Comparison of ENCODE assay signal across 16 mouse cellular contexts in the genomic region with DNA sequence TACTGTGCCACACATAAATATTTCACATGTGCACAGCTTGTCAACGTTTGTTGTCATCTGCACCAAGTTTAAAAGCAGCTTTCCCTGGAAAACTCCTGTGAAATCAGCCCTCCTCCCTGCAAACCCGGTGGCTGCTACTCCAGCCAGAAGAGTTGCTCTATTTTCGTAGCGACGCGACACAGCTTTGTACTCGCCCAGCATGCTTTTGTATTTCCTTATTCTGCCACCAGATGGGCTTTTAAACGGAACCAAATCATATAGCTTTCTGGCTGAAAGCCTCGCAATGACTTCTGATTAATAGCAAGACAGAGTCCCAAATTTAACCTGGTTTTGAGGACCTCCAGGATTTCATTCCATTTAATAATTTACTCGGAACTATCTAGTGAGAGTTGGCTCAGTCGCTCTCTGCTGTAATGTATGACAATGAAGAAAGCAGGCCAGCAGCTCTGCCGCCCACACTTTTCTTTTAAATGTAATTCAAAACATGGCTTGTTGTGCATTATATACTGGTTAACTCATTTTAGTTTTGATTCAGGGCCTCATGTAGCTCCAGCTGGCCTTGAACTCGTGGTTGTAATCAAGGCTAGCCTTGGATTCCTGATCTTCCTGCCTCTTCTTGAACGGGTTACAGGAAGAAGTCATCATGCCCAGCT. TPM values are rescaled to one million over a fixed set of nuclear protein-coding genes. Genes with fewer than 3 reads are reported as not detected.
DNase-seq lines count a peak whose midpoint lies in the region; ATAC-seq and TF ChIP-seq lines count a peak whose summit lies in the region.
"Had no signal": no experiment of that assay in that cellular context is flagged by ENCODE, and none has a peak within 500 bp of the region (broad histone marks: within the 10 kb centered on the region; RNA-seq: fewer than 3 reads in every experiment).

No protein-coding gene starts in this region.

- no peaks in the 10 kb centered on the region for H3K4me1 ChIP-seq in embryonic facial prominence, embryonic 14.5 days (ENCODE audit: control insufficient read depth, insufficient read depth, low read length)
- no peaks in the 10 kb centered on the region for H3K4me1 ChIP-seq in embryonic facial prominence, embryonic 10.5 days
- no peaks in the 10 kb centered on the region for H3K4me1 ChIP-seq in lung, embryonic 14.5 days (ENCODE audit: insufficient read depth)
- no peaks in the 10 kb centered on the region for H3K4me1 ChIP-seq in heart, embryonic 10.5 days
- H3K4me1 ChIP-seq: liver, embryonic 15.5 days had no signal

- peak; percentile 12; the same call in 1 of the 2 replicates for TF ChIP-seq CTCF in lung, embryonic 14.5 days (IDR thresholded peaks at IDR 0.05; ENCODE audit: low read depth)

- H3K36me3 ChIP-seq in embryonic facial prominence, embryonic 14.5 days (ENCODE audit: control insufficient read depth, insufficient read depth, low read length) = no peaks in the 10 kb centered on the region
- H3K36me3 ChIP-seq in embryonic facial prominence, embryonic 10.5 days (replicated peaks) = no peaks in the 10 kb centered on the region
- H3K36me3 ChIP-seq in lung, embryonic 14.5 days (ENCODE audit: insufficient read depth) = no peaks in the 10 kb centered on the region
- no peaks in the 10 kb centered on the region for H3K36me3 ChIP-seq in heart, embryonic 10.5 days
- H3K36me3 ChIP-seq: liver, embryonic 15.5 days had no signal

- 0 out of 2 replicates have a peak overlapping the region, but pooled peaks have one; percentile 5 for H3K4me2 ChIP-seq in embryonic facial prominence, embryonic 14.5 days (ENCODE audit: low read depth, low read length)
- H3K4me2 ChIP-seq in lung, embryonic 14.5 days = no peak overlapping the region
- H3K4me2 ChIP-seq: liver, embryonic 15.5 days had no signal

- WGBS in embryonic facial prominence, embryonic 14.5 days = 55% methylated on average over 14 of the region's 14 CpGs
- 72% methylated on average over 14 of the region's 14 CpGs for WGBS in embryonic facial prominence, embryonic 10.5 days
- 61% methylated on average over 14 of the region's 14 CpGs for WGBS in lung, embryonic 14.5 days
- WGBS in heart, embryonic 10.5 days = 75% methylated on average over 14 of the region's 14 CpGs

- no peak overlapping the region for H3K4me3 ChIP-seq in embryonic facial prominence, embryonic 14.5 days (ENCODE audit: low read depth, low read length)
- H3K4me3 ChIP-seq in embryonic facial prominence, embryonic 10.5 days = no peak overlapping the region
- H3K4me3 ChIP-seq in lung, embryonic 14.5 days (ENCODE audit: low read depth, low read length) = no peak overlapping the region
- no peak overlapping the region for H3K4me3 ChIP-seq in heart, embryonic 10.5 days
- H3K4me3 ChIP-seq: liver, embryonic 15.5 days had no signal

- H3K27ac ChIP-seq in embryonic facial prominence, embryonic 14.5 days (replicated peaks; ENCODE audit: low read depth, low read length) = no peak overlapping the region
- no peak overlapping the region for H3K27ac ChIP-seq in embryonic facial prominence, embryonic 10.5 days (replicated peaks)
- H3K27ac ChIP-seq in lung, embryonic 14.5 days (ENCODE audit: low read depth) = no peak overlapping the region
- no peak overlapping the region for H3K27ac ChIP-seq in heart, embryonic 10.5 days
- H3K27ac ChIP-seq: liver, embryonic 15.5 days had no signal

- peak; percentile 13 for DNase-seq in embryonic facial prominence, embryonic 14.5 days (ENCODE audit: low spot score)
- DNase-seq in embryonic facial prominence, embryonic 10.5 days (ENCODE audit: low spot score) = no peak
- peak; percentile 4 for DNase-seq in lung, embryonic 14.5 days
- DNase-seq in lung, postnatal 14 days = no peak
- DNase-seq in frontal cortex, adult 2 months (ENCODE audit: extremely low spot score in 1 of 2, low spot score in 1 of 2) = peak; percentile 40 to 59
- DNase-seq in right cerebral cortex, postnatal 25 days = peak; percentile 46
- DNase-seq in heart, embryonic 10.5 days (ENCODE audit: low spot score) = no peak
- DNase-seq: adrenal gland, adult 2 months; heart, adult 18-20 months; thymus, postnatal 36 days had no signal

- no peak overlapping the region for H3K9ac ChIP-seq in embryonic facial prominence, embryonic 14.5 days (ENCODE audit: low read depth, low read length)
- H3K9ac ChIP-seq in lung, embryonic 14.5 days = no peak overlapping the region
- H3K9ac ChIP-seq: liver, embryonic 15.5 days had no signal

- H3K27me3 ChIP-seq in embryonic facial prominence, embryonic 14.5 days (replicated peaks; ENCODE audit: control insufficient read depth, insufficient read depth, low read length) = no peaks in the 10 kb centered on the region
- H3K27me3 ChIP-seq in embryonic facial prominence, embryonic 10.5 days (replicated peaks; ENCODE audit: low read depth, poor library complexity, severe bottlenecking) = no peaks in the 10 kb centered on the region
- no peaks in the 10 kb centered on the region for H3K27me3 ChIP-seq in lung, embryonic 14.5 days (ENCODE audit: insufficient read depth, low read length)
- no peaks in the 10 kb centered on the region for H3K27me3 ChIP-seq in heart, embryonic 10.5 days (ENCODE audit: insufficient read depth, poor library complexity, severe bottlenecking)
- H3K27me3 ChIP-seq: liver, embryonic 15.5 days had no signal

- H3K9me3 ChIP-seq in embryonic facial prominence, embryonic 14.5 days (ENCODE audit: control insufficient read depth, low read length) = no peaks in the 10 kb centered on the region
- H3K9me3 ChIP-seq in embryonic facial prominence, embryonic 10.5 days = no peaks in the 10 kb centered on the region
- no peaks in the 10 kb centered on the region for H3K9me3 ChIP-seq in lung, embryonic 14.5 days (ENCODE audit: low read depth, low read length)
- no peaks in the 10 kb centered on the region for H3K9me3 ChIP-seq in heart, embryonic 10.5 days

- ATAC-seq in embryonic facial prominence, embryonic 14.5 days (ENCODE audit: low read depth) = no peak
- ATAC-seq in lung, embryonic 14.5 days (ENCODE audit: insufficient read depth) = no peak
- ATAC-seq in megakaryocyte, adult 5-6 weeks (ENCODE audit: poor library complexity, severe bottlenecking) = no peak

RNA-seq across cellular contexts. Expression of gene BC030870, which starts 29.9 kb away (rescaled TPM):
- polyA plus RNA-seq in embryonic facial prominence, embryonic 14.5 days (2014; fragmentation: Nextera tagmentation; extraction: Ambion mirVana) = 0.13 and 0.15 TPM in 2 replicates
- polyA plus RNA-seq in embryonic facial prominence, embryonic 10.5 days (2016; fragmentation: Nextera tagmentation; extraction: Ambion mirVana) = not detected in 2 replicates
- 1.8 and 2.6 TPM in 2 replicates for polyA plus RNA-seq in lung, embryonic 14.5 days (2014; fragmentation: Nextera tagmentation; extraction: Ambion mirVana)
- polyA plus RNA-seq in frontal cortex, adult 2 months (2012; rRNA removed) = not detected in 2 replicates
- not detected in 2 replicates for total RNA-seq in megakaryocyte, adult 5-6 weeks (2015)
- not detected in 2 replicates for total RNA-seq in megakaryocyte, adult 5-6 weeks (2017)
- polyA plus RNA-seq in heart, embryonic 10.5 days (2016; fragmentation: Nextera tagmentation; extraction: Ambion mirVana) = not detected in 2 replicates
- total RNA-seq: adrenal gland, adult 2 months; left cerebral cortex, adult 8-10 months; megakaryocyte-erythroid progenitor cell, adult 5-6 weeks had no signal
- polyA plus RNA-seq: adrenal gland, adult 2 months; C2C12; liver, embryonic 15.5 days; neural tube, embryonic 14.5 days had no signal

Comparison
In these comparisons a context has a peak if more than half of its experiments do, and no peak if none do; other contexts are left out.
1. DNase-seq: peak in embryonic facial prominence, embryonic 14.5 days (single experiment), lung, embryonic 14.5 days (single experiment), frontal cortex, adult 2 months (2 of 2) and right cerebral cortex, postnatal 25 days (single experiment); none in embryonic facial prominence, embryonic 10.5 days (single experiment), lung, postnatal 14 days (single experiment) and heart, embryonic 10.5 days (single experiment).